Mouse (Mus musculus): ENCODE measurements at regions not wholly inside any gene's neighbourhood (a gene's known extent, or its start where the extent isn't known, plus 50 kb on each side); places are given as distances from the start of the nearest gene placed in this dataset.

DNA sequence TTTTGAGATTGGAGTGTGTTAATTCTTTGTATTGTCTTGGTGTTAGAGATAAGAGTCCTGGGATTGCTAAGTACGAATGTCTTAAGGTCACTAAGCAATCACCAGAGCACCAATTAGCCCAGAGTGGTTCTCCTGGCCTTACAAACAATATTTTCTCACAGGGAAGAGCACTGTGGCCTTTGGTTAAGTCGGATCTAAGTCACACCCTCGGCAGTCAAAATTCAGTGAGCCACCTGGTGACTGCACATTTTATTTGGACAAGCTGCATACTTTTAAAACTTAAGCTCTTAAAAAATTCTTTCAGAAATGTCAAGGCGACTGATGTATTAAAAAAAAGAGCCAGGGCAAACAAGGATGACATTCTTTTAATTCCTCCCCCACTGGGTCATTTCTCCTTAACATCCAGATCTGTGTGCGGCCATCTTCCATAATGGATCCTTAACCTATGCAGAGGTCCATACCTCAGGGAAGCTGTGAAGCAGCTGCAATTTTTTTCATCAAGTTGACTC, 60.9 kb upstream of the Foxa2 start:
- DNase-seq (ENCODE audit: low spot score in 2 of 2): no peak

DNA sequence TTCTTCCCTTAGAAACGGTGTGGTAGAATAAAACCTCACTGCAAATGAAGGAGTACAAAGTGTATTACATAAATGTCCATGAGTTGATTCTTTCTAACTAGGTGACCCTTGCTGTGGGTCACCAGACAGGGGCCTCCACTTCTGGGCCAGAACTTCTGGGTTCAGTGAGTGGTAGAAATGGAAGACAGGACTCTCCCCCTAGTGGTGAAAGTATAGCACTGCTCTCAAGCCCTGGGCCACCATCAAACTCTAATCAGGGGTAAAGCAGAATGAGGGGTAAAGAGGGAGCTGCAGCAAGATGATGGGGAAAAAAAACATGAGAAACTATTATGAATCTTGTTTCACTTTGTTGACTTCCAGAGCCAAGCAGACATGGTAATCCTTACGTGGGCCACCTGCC, 63.4 kb upstream of the Foxa2 start:
- no peak for DNase-seq (ENCODE audit: low spot score in 2 of 2)

DNA sequence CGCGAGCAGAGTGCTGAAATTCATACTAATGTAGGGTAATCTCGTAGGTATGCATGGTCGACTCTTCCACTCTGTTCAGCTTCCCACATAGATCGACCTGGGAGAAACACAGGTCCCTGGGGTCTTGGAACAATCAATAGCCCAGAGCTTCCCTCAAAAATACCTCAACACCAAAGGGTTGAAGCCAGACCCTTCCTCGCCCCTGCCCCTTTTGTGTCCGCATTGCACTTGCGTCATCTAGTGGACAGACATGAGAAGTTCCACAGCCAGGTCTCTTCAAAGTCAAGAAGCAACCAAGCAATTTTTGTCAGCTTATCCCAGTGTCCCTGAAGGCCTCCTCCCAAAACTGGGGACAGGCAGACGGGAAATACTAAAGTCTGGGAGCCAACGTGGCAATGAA, 65.1 kb upstream of the Foxa2 start:
- DNase-seq (ENCODE audit: low spot score in 2 of 2): no peak

DNA sequence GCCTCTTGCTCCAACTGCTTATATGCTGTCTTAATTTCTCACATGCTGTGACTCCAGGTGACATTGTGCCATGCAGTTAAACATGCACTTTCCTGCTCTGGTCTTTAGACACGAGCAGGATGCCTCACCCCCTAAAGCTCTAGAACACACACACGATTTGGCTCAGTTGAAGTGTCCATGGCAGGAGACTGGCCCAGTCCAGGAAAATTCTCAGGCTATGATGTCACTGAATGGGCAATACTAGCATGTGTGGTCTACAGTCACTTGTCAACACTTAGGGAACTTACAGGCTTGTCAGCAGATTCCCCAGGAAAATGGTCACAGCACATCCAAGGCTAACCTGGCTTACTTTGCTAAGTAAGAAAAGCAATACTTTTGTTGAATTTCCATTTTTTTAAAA, 66.4 kb upstream of the Foxa2 start:
- DNase-seq (ENCODE audit: low spot score in 2 of 2): no peak

DNA sequence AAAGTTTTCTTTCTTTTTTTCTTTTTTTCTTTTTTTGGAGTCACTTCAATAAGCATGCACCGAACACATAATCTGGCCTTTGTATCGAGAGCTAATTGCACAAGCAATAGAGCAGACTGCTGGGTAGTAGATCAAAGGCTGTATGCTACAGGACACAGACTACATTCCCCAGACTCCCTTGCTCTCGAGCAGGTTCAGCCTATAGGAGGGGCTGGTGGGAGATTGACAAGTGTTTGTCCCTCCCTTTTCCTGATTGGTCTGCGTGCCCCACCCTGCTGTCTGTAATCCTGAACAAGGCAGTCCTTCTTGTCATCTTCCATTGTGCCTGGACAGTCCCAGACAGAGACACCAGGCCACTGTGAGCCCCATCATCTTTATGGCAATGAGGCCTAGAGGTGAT, 67.8 kb upstream of the Foxa2 start:
- no peak for DNase-seq (ENCODE audit: low spot score in 2 of 2)

DNA sequence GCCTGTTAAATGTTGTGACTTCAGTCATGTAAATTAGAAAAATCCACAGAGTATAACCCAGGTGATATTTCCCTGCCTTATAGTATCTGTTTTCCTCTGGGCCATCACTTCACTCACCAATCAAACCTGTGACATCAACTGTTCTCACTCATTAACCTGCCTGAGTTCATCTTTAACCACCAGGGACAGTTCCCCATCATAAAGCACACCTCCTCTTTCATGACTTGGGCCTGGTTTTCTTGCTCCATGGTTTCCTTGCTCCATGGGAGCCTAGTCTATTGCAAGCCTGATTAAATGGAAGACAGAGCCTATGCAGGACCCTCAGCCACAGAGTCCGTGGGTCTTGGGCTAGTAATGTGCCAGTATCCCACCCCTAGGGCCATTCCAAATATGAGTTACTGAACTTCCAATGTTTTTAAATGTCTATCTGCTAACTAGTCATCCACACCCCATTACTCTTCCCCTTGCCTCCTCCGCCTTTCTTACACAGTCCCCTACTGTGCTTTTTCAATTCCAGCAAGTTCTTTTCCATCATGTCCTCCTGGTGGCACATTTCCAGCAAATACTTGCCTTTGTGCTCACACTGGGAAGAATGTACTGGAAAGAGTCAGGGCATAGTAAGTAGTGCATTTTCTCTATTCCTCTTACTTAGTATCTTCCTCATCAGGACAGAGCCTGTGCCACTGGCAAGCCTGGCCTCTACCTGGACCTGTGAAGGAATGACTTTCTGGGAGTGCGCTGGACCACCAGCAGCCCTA, 69.4 kb upstream of the Foxa2 start:
- DNase-seq (ENCODE audit: low spot score in 2 of 2): no peak

DNA sequence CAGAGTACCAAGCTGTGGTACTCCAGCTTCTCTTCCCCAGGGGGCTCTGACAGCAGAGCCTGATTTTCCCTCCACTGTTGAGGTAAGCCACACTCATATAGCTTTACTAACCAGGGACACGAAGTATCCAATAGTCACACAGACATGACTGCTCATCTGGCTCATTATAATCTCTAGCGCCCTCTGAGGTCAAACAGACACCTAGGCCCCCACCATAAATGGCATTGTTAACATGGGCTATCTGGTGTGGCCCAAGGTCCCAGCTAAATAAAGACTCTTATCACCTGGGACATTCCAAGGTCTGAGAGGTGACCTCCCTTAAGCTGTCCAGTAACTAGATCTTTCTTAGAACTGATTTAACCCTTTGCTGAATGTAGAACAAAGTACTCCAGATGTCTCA, 70.7 kb upstream of the Foxa2 start:
- no peak for DNase-seq (ENCODE audit: low spot score in 2 of 2)

DNA sequence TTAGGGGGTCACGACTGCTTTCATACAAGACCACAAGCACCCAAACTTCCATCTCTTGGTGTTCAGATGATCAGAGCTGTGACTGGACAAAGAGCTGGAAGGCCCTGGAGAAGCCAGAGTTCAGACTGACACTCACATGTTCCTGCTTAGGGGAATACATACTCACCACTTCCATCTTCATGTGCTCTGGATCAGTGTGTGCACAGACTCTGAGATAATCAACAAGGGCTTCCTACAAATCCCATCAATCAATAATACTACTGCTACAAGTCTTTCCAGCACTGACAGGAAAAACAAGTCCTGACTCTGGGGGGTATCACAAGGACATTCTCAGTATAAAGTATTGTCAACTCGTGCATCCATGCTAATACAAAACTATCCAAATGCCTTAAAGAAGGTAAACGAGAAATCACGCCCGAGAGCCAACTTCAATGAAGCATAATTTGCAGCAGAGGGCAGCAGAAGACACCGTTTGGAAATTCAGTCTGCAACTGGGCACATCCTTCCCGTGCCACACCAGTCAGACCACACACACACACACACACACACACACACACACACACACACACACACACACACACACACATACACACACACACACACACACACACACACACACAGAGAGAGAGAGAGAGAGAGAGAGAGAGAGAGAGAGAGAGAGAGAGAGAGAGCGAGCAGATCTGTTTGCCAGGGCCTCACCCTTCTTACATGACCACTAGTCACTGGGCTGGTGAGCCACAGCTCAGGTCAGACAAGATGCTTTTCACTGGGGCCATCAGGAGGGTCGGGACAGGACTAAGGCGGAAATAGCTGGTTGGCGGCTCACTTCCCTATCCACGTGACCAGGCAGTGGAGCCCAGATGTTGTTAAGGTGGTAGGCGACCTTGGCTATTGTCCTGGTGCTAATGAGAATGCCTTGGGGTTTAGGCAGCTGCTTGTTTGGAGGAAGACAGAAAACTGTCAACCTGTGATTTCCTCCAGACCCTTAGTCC, 75.4 kb upstream of the Foxa2 start:
- peak; percentile 17 to 26 for DNase-seq (ENCODE audit: low spot score in 2 of 2)

DNA sequence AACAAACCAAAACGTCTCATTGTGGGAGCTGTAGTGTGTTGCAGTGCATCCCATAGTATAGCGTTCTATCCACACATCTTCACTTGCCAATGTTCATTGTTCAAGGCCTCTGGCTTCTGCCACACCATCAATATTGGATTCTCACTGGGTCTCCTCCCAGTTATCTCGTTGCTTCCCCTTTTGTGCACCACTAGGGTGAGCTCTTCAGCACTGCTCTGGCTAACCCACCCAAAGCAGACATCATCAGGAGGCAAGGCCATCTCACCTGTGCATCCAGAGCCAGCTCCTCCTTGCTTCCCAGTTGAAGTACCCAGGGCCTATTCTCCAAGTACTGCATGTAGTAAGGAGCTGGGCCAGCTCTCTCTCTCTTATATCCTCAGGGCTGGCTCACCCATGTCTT, 77.0 kb upstream of the Foxa2 start:
- DNase-seq (ENCODE audit: low spot score in 2 of 2): no peak

DNA sequence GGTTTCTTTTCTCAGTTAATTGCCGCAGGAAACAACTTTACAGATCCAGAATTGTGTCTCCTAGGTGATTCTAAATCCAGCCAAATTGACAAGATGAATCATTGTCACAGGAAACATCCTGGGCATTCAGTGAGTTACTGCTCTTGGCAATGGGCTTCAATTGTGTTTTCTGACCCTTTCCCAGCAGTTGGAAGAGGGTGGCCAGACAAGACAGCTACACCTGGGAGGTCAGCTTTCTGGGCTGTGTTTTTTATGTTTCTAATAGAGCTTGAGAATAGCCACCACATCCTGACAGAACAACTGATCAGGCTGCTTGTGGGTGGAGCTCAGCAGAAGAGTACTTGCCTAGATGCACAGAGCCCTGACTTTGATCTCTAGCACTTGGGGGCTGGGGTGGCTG, 87.0 kb upstream of the Foxa2 start:
- no peak for DNase-seq (ENCODE audit: low spot score in 2 of 2)

DNA sequence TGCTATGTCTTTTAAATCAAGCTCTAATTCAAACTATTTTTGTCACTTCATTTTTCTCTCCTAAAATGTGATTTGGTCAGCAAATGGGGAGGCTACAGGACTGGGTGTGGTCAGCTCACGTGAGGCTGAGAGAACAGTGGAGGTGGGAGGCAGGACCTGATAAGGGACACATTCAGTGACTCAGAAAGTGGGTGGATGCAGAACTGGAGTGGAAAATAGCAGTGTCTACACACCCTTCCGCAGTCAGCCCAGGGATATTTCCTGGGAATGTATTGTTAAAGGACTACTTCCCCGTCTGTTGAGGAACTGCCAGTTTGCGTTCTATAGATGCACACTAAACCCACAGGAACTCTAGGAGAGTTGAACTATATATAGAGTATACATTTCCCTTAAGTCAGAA, 95.2 kb upstream of the Foxa2 start:
- peak in 1 of 2 experiments; percentile 54 for DNase-seq (ENCODE audit: low spot score in 2 of 2)

DNA sequence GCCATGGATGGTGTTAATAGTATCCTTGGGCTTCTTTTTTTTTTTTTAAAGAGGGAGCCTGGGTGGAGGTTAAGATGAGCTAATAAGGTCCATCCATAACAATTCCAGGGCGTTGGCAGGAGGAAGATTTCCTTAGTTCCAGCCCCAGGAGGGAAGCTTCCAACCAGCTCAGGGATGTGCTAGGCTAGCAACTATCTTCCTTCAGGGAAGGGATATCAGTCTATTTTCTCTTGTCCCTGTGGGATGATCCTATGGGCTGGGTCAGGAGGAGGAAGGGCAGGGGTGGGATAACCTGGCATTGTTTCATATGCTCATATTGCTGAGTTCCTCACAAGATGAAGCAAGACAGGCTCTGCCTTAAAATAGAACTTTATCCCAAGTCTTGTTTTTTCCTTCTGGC, 98.0 kb upstream of the Foxa2 start:
- DNase-seq (ENCODE audit: low spot score in 2 of 2): no peak

DNA sequence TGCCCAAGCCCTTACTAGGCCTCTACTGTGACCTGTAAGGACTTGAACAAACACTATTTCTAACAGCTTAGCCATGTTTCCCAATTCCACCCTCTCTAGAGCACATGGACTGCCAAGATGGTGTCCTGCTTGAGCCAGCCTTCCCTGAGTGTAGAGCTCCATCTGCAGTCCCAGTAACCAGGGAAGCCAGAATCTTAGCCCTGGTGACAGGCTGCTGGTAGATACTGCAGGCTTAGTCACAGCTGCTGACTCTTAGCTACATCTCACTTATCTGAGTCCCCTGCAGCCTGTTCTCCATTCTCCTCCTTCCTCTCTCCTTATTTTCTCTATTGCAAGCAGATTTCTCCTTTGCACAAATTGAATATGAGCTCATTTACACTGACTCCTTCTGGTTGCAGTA, 101.5 kb upstream of the Foxa2 start:
- DNase-seq (ENCODE audit: low spot score in 2 of 2): no peak

DNA sequence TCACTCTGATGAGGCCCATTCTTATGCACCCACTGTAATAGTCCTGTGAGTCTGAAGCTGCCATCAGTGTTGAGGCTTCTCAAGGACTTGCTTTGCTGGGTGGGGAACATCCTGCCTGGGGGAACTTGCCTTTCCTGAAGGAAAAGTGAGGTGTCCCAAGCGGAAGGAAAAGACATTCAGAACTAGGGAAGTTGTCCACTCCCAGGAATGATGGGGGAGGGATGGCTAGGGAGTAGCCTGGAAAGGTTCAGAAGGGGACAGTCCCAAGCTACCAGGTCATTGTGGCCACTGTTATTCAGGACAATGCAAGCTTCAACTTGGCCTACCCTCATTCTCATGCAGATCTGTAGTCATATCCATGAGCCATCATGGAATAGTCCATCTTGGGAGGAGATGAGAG, 102.7 kb upstream of the Foxa2 start:
- DNase-seq (ENCODE audit: low spot score in 2 of 2): no peak

DNA sequence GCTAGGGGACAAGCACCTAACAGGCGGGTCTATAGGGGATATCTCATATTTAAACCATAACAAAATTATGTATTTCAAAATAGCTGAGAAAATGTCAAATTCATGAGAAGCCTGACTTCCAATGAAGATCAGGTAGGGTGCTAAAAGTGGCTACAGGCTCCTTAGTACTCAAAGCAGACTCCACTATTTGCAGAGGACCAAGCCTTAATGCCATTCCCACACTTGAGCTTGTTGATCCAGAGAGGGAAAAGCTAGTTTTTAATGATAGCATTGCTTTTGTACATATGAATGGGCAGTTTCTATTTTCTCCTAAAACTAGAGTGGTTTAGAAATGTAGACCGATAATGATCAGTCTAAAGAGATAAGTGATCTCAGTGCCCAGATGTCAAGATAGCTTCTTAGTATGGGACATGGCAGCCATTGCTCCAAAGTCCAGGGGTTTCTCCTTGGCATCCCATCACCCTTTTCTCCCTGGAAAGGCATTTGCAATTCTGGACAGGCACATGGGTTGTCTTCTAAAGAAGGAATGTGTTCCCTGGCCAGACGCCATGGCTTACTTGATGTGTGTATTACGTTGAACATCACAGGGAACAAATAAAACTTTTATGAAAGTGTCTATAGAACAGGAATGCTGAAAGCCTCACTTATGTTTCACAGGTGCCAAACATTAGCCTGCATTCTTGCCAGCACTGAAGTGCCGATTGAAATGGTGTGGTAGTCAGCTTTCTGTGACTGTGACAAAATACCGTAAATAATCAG, 106.9 kb upstream of the Foxa2 start:
- DNase-seq (ENCODE audit: low spot score in 2 of 2): no peak

DNA sequence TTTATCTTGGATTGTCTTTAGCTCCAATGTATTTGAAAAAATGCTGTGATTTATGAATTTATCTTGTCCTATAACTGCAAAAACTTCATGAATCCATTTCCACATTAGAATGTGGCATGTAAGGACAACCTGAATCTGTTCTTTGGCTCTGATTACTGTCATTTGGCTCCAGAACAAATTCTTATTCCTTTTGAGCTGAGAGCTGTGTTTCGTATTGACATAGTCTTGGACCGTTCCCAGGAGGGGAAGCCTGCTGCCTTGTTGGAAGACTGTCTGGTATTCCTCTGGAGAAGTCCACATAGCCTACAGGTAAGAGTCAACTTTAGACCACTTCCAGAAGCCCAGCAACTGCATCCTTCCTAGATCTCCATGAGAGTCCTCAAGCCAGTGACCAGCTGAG, 109.4 kb upstream of the Foxa2 start:
- DNase-seq (ENCODE audit: low spot score in 2 of 2): peak in 1 of 2 experiments; percentile 11

DNA sequence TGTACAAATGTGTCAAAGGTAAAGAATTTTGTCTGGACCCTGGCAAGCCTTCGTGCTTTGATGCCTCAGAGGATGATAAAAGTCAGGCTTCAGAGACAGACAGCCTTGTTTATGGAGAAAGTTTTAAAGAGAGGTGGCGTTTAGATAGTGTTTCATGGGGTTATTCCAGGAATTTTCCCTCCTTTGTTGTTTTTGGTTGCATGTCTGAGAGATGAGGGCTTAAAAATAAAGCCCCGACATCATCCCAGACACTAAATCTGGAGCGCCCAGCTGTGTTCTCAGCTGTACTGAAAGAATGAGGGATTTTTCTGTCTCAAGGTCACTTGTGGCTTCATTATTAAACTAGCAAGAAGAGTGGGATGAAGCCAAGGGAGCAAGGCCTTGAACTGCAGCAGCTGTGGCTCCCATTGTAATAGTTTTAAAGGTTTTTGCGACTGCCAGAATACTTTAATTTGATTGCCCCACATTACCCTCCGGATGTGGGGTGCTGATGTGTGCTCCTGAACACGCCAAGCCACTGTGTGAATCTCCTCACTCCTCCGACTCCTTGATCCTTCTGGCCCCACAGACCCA, 112.3 kb upstream of the Foxa2 start:
- DNase-seq (ENCODE audit: low spot score in 2 of 2): no peak

DNA sequence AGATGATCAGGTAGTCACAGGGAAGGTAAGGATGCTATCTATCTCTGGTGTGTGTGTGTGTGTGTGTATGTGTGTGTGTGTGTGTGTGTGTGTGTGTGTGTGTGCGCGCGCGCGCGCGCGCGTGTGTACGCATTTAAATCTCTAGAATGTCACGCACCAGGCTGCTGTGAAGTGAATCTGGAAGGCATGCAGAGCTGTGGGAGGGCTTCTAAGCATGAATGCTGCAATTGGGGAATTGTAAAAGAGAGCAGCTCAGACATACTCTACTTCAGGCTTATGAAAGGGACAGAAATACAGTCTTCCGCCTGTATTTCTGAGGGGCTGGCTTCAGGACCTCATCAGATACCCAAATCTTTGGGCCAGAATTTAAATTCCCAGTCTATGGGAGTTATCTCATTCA, 114.2 kb upstream of the Foxa2 start:
- DNase-seq (ENCODE audit: low spot score in 2 of 2): peak; percentile 9 to 16

DNA sequence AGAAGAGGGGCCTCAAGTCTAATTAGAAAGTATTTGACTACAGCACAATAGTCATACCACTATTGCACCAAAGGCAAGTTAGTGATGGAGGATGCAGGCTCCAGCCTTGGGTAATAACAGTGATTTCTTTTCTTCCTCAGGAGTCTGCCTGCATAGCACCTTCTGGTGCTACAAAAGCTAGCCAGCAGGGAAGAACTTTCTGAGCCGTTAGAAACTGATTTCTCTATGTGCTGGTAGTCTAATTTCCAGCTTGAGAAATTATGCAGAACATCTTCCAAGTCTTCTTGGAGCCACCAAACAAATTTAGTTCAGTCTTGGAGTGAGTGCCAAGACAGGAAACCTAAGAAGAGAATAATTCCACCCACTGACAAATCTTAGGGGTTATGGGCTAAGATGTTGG, 115.2 kb upstream of the Foxa2 start:
- peak in 1 of 2 experiments; percentile 50 for DNase-seq (ENCODE audit: low spot score in 2 of 2)

DNA sequence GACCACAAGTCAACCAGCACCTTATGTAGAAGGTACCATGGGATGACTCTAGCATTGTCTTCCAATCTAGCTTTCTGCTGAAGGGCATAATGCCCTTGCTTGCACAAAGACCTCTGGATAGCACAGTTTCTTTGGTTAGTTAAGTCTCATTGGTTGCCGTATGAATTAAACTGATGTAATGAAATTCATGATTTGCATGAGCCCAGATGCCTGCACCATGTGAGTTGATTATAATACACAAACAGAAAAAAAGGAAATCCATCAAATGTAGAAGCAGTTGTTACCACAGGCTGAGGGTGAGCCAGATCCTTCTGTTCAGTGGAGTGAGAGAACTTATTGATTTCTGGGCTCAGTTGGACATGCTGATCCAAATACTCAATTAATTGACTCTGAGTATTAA, 115.8 kb upstream of the Foxa2 start:
- DNase-seq (ENCODE audit: low spot score in 2 of 2): no peak

DNA sequence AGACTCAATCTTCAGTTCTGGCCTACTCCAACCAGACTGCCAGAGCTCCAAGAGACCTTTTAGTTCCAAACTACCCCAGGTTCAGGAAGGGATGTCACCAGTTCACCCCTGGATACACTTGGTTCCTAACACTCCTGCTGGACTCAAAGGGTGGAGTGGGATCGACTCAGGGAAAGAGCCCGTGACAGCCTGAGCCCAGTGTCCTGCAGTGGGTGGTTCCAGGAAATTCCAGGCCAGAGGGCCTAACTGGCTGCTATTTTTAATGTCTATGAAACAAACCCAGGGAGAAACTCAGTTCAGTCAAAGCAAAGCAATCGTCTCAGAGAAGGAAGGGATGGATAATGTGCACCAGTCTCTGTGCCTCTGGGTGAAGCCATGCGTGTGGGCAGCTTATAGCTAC, 124.3 kb upstream of the Foxa2 start:
- DNase-seq (ENCODE audit: low spot score in 2 of 2): no peak

DNA sequence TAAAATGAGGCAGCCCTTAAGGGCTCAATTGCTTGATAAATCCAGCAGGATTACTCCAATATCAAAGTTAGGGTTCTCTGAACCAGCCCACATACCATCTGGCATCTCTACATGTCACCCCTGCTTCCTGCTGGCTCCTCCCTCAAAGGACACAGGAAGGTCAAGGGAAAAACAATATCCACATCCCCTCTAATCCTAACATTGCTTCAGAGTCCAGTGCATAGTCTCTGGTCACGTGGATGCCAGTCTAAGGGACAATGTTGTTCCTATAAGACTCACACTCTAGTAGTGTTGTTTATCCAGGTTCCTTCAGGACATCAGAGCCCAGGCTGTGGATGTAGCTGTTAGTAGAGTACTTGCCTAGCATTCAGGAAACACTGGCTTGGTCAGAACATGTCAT, 124.9 kb upstream of the Foxa2 start:
- DNase-seq (ENCODE audit: low spot score in 2 of 2): no peak

All from right cerebral cortex, postnatal 36 days (tissue).